ENCODE assay signal across 21 mouse cellular contexts in genomic region chr7:59234773-59235401, GRCm38 (mm10). TPM values are rescaled to one million over a fixed set of nuclear protein-coding genes. Genes with fewer than 3 reads are reported as not detected.
DNase-seq lines count a peak whose midpoint lies in the region; ATAC-seq and TF ChIP-seq lines count a peak whose summit lies in the region.
"Had no signal": no experiment of that assay in that cellular context is flagged by ENCODE, and none has a peak within 500 bp of the region (broad histone marks: within the 10 kb centered on the region; RNA-seq: fewer than 3 reads in every experiment).

No protein-coding gene starts in this region.

- peak overlapping the region; percentile 24; the same call in 1 of the 2 replicates for H3K4me3 ChIP-seq in testis, adult 2 months (ENCODE audit: control insufficient read depth, low read depth, low read length)
- H3K4me3 ChIP-seq: embryonic facial prominence, embryonic 10.5 days; forebrain, embryonic 13.5 days; heart, embryonic 10.5 days; hindbrain, embryonic 12.5 days had no signal

- no peak for TF ChIP-seq POLR2A in testis, adult 2 months (IDR thresholded peaks at IDR 0.05; ENCODE audit: control insufficient read depth, low read depth, low read length)

- H3K27me3 ChIP-seq in testis, adult 2 months (ENCODE audit: control insufficient read depth, insufficient read depth, low read length), result no peaks in the 10 kb centered on the region
- H3K27me3 ChIP-seq: forebrain, embryonic 13.5 days; hindbrain, embryonic 12.5 days had no signal

- ATAC-seq in frontal cortex, adult (ENCODE audit: low TSS enrichment), result peak; percentile 52; the same call in 1 of the 2 replicates
- ATAC-seq in megakaryocyte progenitor cell, adult 5-6 weeks (replicated peaks; ENCODE audit: poor library complexity), result peak; percentile 24; the same call in 1 of the 2 replicates
- ATAC-seq in monocyte, adult 5-6 weeks (replicated peaks; ENCODE audit: insufficient number of reproducible peaks, low FRiP score, low TSS enrichment, poor library complexity, severe bottlenecking), result no peak
- ATAC-seq: CD4-positive, CD25-positive, alpha-beta regulatory T cell, adult 4 months; forebrain, embryonic 13.5 days; forebrain, postnatal 0 days had no signal

- TF ChIP-seq CTCF in testis, adult 2 months (IDR thresholded peaks at IDR 0.05; ENCODE audit: control insufficient read depth, insufficient read depth, insufficient replicate concordance, low read depth, low read length), result no peak

- H3K4me1 ChIP-seq in testis, adult 2 months (ENCODE audit: control insufficient read depth, insufficient read depth, low read length), result peaks cover 2% of the 10 kb centered on the region; the same call in 1 of the 2 replicates
- H3K4me1 ChIP-seq: embryonic facial prominence, embryonic 10.5 days; heart, embryonic 10.5 days had no signal

- H3K27ac ChIP-seq in testis, adult 2 months (ENCODE audit: control insufficient read depth, insufficient read depth, low read depth, low read length), result no peak overlapping the region
- H3K27ac ChIP-seq: embryonic facial prominence, embryonic 10.5 days; forebrain, embryonic 13.5 days; heart, embryonic 10.5 days; hindbrain, embryonic 12.5 days had no signal

- no peaks in the 10 kb centered on the region for H3K36me3 ChIP-seq in testis, adult 2 months (ENCODE audit: control insufficient read depth, insufficient read depth, low read length)
- H3K36me3 ChIP-seq: embryonic facial prominence, embryonic 10.5 days; heart, embryonic 10.5 days; hindbrain, embryonic 12.5 days had no signal

- DNase-seq in frontal cortex, postnatal 10 days (ENCODE audit: low spot score in 2 of 2), result no peak
- DNase-seq in testis, postnatal 14 days (ENCODE audit: low spot score), result no peak
- no peak for DNase-seq in embryo, embryonic 11 days
- DNase-seq: adrenal gland, postnatal 10 days; B cell, adult 2 months; cerebellum, adult 11-12 months; cerebellum, adult 9-11 months; cerebellum, postnatal 36 days; forebrain, postnatal 0 days; heart, adult 18-20 months; heart, postnatal 10 days; heart, postnatal 4 days had no signal

RNA-seq across cellular contexts. Expression of gene Ube3a, which starts 6.3 kb away (rescaled TPM):
- polyA plus RNA-seq in testis, adult 2 months (2012; rRNA removed), result 18.1 and 20.5 TPM in 2 replicates
- total RNA-seq in megakaryocyte progenitor cell, adult 5-6 weeks (2015), result 68.9 and 70.1 TPM in 2 replicates
- total RNA-seq in megakaryocyte progenitor cell, adult 5-6 weeks (2017), result 71.3 and 92.9 TPM in 2 replicates
- total RNA-seq in monocyte, adult 5-6 weeks (2017), result 79.6 to 124 TPM (median 86.1 TPM) in 3 replicates
